Mouse (Mus musculus): ENCODE measurements at regions not wholly inside any gene's neighbourhood (a gene's known extent, or its start where the extent isn't known, plus 50 kb on each side); places are given as distances from the start of the nearest gene placed in this dataset.
"Not testable (repeated sequence)": the region's sequence is repeated elsewhere in the genome, so short reads cannot be mapped to it uniquely, and the experiment has no call there.

DNA sequence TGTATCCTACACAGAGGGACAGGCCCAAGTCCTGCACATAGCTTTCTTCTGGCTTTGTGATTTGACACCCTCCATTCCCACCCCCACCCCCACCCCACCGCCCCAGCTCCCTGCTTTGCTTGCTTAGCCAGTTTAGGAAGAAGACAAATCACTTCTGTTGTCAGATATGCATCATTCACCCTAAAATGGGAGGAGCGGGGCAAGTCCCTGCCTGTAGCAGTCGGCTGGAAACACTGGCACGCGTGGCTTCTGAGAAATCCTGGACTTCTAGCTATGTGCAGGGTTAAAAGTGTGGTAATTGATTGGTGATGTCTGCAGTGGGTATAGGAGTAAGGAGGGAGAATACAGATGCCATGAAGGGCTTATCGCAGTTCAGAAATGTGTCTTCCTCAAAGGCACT, 55.4 kb upstream of the Col13a1 start:
- Histone ChIP-seq H3K27ac (ENCODE audit: low read depth) (no peak overlapping the region), H3K36me3 (ENCODE audit: insufficient read depth) (no peaks in the 10 kb centered on the region), H3K4me3 (ENCODE audit: low read depth, low read length) (no peak overlapping the region), H3K9me3 (ENCODE audit: low read depth, low read length) (no peaks in the 10 kb centered on the region), H3K9ac (no peak overlapping the region), H3K27me3 (ENCODE audit: insufficient read depth, low read length) (no peaks in the 10 kb centered on the region), H3K4me2 (no peak overlapping the region), H3K4me1 (ENCODE audit: insufficient read depth) (0 out of 2 replicates have a peak, but pooled peaks cover 8% of the 10 kb centered on the region)
- WGBS, result 62% methylated on average over 6 of the region's 6 CpGs
- DNase-seq, result no peak
- ATAC-seq (ENCODE audit: insufficient read depth), result no peak
- TF ChIP-seq CTCF (IDR thresholded peaks at IDR 0.05; ENCODE audit: low read depth), result no peak

DNA sequence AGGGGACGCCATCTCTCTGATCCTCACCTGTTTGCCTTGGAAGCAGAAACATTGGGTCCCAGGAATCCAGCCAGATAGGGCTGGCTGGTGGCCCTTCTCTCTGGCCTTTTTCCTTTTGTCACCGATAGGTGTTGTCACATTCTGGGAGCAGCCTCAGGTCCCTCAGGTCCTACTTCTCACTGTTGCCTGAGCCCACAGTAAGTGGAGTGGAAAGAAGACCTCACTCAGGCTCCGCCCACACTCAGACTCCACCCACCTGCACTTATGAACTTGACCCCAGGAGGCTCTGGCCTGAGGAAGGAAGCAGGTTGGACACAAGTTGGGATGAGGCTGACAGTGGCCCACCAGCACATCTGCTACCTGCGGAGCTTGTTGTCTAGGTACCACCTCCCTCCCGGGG, 54.8 kb upstream of the Col13a1 start:
- Histone ChIP-seq H3K27ac (ENCODE audit: low read depth) (no peak overlapping the region), H3K9me3 (ENCODE audit: low read depth, low read length) (no peaks in the 10 kb centered on the region), H3K4me3 (ENCODE audit: low read depth, low read length) (no peak overlapping the region), H3K36me3 (ENCODE audit: insufficient read depth) (no peaks in the 10 kb centered on the region), H3K4me1 (ENCODE audit: insufficient read depth) (0 out of 2 replicates have a peak, but pooled peaks cover 8% of the 10 kb centered on the region), H3K4me2 (no peak overlapping the region), H3K27me3 (ENCODE audit: insufficient read depth, low read length) (no peaks in the 10 kb centered on the region), H3K9ac (no peak overlapping the region)
- 67% methylated on average over 5 of the region's 5 CpGs for WGBS
- ATAC-seq (ENCODE audit: insufficient read depth) (no peak), DNase-seq (no peak)
- TF ChIP-seq CTCF (IDR thresholded peaks at IDR 0.05; ENCODE audit: low read depth), result no peak

DNA sequence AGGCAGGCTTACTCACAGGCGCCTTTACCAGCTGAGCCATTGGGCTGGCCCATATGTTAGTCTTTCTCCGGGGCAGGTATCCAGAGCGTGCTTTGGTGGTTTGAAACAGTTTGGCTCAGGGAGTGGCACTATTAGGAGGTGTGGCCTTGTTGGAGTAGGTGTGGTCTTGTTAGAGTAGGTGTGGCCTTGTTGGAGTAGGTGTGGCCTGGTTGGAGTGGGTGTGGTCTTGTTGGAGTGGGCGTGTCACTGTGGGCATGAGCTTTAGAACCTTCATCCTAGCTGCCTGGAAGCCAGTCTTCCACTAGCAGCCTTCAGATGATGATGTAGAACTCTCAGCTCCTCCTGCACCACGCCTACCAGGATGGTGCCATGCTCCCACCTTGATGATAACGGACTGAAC, 53.1 kb upstream of the Col13a1 start:
- H3K4me2 ChIP-seq; ATAC-seq (ENCODE audit: insufficient read depth); H3K36me3 ChIP-seq (ENCODE audit: insufficient read depth); H3K9ac ChIP-seq; H3K4me3 ChIP-seq (ENCODE audit: low read depth, low read length); H3K27ac ChIP-seq (ENCODE audit: low read depth); H3K9me3 ChIP-seq (ENCODE audit: low read depth, low read length); H3K4me1 ChIP-seq (ENCODE audit: insufficient read depth); H3K27me3 ChIP-seq (ENCODE audit: insufficient read depth, low read length); DNase-seq: not testable (repeated sequence)
- 88% methylated on average over 6 of the region's 6 CpGs for WGBS

DNA sequence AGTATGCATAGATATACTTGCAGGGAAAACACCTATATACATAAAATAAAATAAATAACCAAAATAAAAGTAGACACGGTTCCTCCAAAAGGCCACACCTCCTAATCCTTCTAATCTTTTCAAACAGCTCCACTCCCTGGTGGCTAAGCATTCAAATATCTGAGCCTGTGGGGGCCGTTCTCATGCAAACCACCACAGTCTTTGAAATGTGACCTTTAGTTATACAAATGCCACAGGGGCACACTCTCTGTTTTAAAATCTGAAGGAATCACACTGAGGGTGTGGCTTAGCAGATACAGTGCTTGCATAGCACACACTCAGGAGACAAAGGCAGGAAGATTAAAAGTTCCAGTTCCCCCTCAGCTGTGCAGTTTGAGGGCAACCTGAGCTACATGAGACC, 50.4 kb upstream of the Col13a1 start:
- 84% methylated on average over 2 of the region's 2 CpGs for WGBS
- DNase-seq (no peak), ATAC-seq (ENCODE audit: insufficient read depth) (no peak)
- Histone ChIP-seq H3K9ac (no peak overlapping the region), H3K4me2 (no peak overlapping the region), H3K9me3 (ENCODE audit: low read depth, low read length) (no peaks in the 10 kb centered on the region), H3K4me3 (ENCODE audit: low read depth, low read length) (no peak overlapping the region), H3K4me1 (ENCODE audit: insufficient read depth) (peaks cover 4% of the 10 kb centered on the region; the same call in 1 of the 2 replicates), H3K27ac (ENCODE audit: low read depth) (no peak overlapping the region), H3K27me3 (ENCODE audit: insufficient read depth, low read length) (no peaks in the 10 kb centered on the region), H3K36me3 (ENCODE audit: insufficient read depth) (no peaks in the 10 kb centered on the region)
- no peak for TF ChIP-seq CTCF (IDR thresholded peaks at IDR 0.05; ENCODE audit: low read depth)
